Mouse (Mus musculus): Measurements from ENCODE around the gene Tmem14c. TPM values are rescaled to one million over a fixed set of nuclear protein-coding genes. Genes with fewer than 3 reads are reported as not detected.

The Tmem14c gene
- polyA plus RNA-seq, 1 experiment from 2014 or later: 107 TPM

Other genes starting within 250 kb of the Tmem14c start
- 3.6 and 3.7 TPM in 2 replicates for gene Gcnt2, start 156.5 kb upstream of the Tmem14c start, polyA plus RNA-seq (2015; fragmentation: Nextera tagmentation; extraction: Ambion mirVana)
- 56.2 and 61.4 TPM in 2 replicates for gene Pak1ip1, start 15.3 kb upstream of the Tmem14c start, polyA plus RNA-seq (2015; fragmentation: Nextera tagmentation; extraction: Ambion mirVana)
- 1.8 and 2.2 TPM in 2 replicates for gene Mak, start 63.4 kb downstream of the Tmem14c start, polyA plus RNA-seq (2015; fragmentation: Nextera tagmentation; extraction: Ambion mirVana)
- gene Gcm2, start 94.7 kb downstream of the Tmem14c start, polyA plus RNA-seq (2015; fragmentation: Nextera tagmentation; extraction: Ambion mirVana): not detected in 2 replicates
- gene Sycp2l, start 98.0 kb downstream of the Tmem14c start, polyA plus RNA-seq (2015; fragmentation: Nextera tagmentation; extraction: Ambion mirVana): not detected in 2 replicates
- 40.0 and 43.4 TPM in 2 replicates for gene Elovl2, start 204.1 kb downstream of the Tmem14c start, polyA plus RNA-seq (2015; fragmentation: Nextera tagmentation; extraction: Ambion mirVana)
- gene Smim13, start 233.6 kb downstream of the Tmem14c start, polyA plus RNA-seq (2015; fragmentation: Nextera tagmentation; extraction: Ambion mirVana): 24.9 and 25.3 TPM in 2 replicates